Mouse (Mus musculus) midbrain, embryonic 12.5 days (tissue): ENCODE data around the gene Ankrd52. TPM values are rescaled to one million over a fixed set of nuclear protein-coding genes. Genes with fewer than 3 reads are reported as not detected.
A peak's percentile ranks its signal among the peaks of the same experiment; 100 is the strongest.

Source experiments
- ATAC-seq: fragments of 200-750 bp; cut with Nextera tagmentation; 2 replicates; pipeline ENCODE4 v1.8.0; 2017; ENCODE audit warnings: low read depth, moderate TSS enrichment, moderate library complexity; ENCODE audit not compliant: low FRiP score
- H3K27ac ChIP-seq: fragments of 300-500 bp; sonication (generic); replicated peaks from 2 replicates; pipeline ENCODE4 v1.5.1; 2016; ENCODE audit warnings: mild to moderate bottlenecking
- H3K27me3 ChIP-seq: fragments of 300-500 bp; sonication (generic); 2 replicates; pipeline ENCODE4 v1.6.1; 2016; ENCODE audit warnings: mild to moderate bottlenecking
- H3K36me3 ChIP-seq: fragments of 300-500 bp; sonication (generic); 2 replicates; pipeline ENCODE4 v1.6.1; 2016
- H3K4me1 ChIP-seq: fragments of 300-500 bp; sonication (generic); 2 replicates; pipeline ENCODE4 v1.6.1; 2016
- H3K4me2 ChIP-seq: fragments of 300-500 bp; sonication (generic); replicated peaks from 2 replicates; pipeline ENCODE4 v1.6.1; 2016; ENCODE audit warnings: mild to moderate bottlenecking, moderate library complexity
- H3K4me3 ChIP-seq: fragments of 300-500 bp; sonication (generic); 2 replicates; pipeline ENCODE4 v1.5.1; 2016; ENCODE audit warnings: mild to moderate bottlenecking
- H3K9ac ChIP-seq: fragments of 300-500 bp; sonication (generic); replicated peaks from 2 replicates; pipeline ENCODE4 v1.6.1; 2016; ENCODE audit warnings: mild to moderate bottlenecking, moderate library complexity
- H3K9me3 ChIP-seq: fragments of 300-500 bp; sonication (generic); 2 replicates; pipeline ENCODE4 v1.6.1; 2016; ENCODE audit warnings: mild to moderate bottlenecking
- WGBS: fragments of 180-500 bp; shearing (Covaris S2); methylation state at CpG from one replicate; pipeline ENCODE4 v1.1.7; 2016; 5-methylcytosine and 5-hydroxymethylcytosine counted together
- microRNA-seq: library from miRNA; unstranded; fragments of <30 nt; microRNA quantifications from one replicate; pipeline ENCODE4, GENCODE M21; 2017
- polyA plus RNA-seq: library from polyadenylated mRNA; unstranded; fragments of >200 nt; fragmentation: Nextera tagmentation; extraction: Ambion mirVana; gene quantifications from 2 replicates; pipeline ENCODE4 v1.2.1, GENCODE M21; 2016

Gene Ankrd52
- polyA plus RNA-seq, 1 experiment from 2014 or later, result 13.5 TPM

GRCm38 (mm10) chr10:128454471-128454870 is 77.6 kb downstream of the Ankrd52 start:
- Histone ChIP-seq H3K9me3 (no peaks in the 10 kb centered on the region), H3K4me2 (no peak overlapping the region), H3K9ac (no peak overlapping the region), H3K27me3 (peaks cover 7% of the 10 kb centered on the region), H3K4me1 (no peaks in the 10 kb centered on the region), H3K27ac (no peak overlapping the region), H3K36me3 (no peaks in the 10 kb centered on the region), H3K4me3 (no peak overlapping the region)
- 87% methylated on average over 3 of the region's 3 CpGs for WGBS
- no peak for ATAC-seq

- ATAC-seq, result no peak
- WGBS, result under 1% methylated on average over 6 of the region's 6 CpGs
- H3K27ac ChIP-seq, result no peak overlapping the region
These were observed 78.4 kb downstream of the Ankrd52 start for GRCm38 (mm10) chr10:128455280-128455679.

GRCm38 (mm10) chr10:128457676-128458075 is 80.8 kb downstream of the Ankrd52 start:
- peaks cover 7% of the 10 kb centered on the region for H3K27me3 ChIP-seq
- no peaks in the 10 kb centered on the region for H3K9me3 ChIP-seq
- H3K36me3 ChIP-seq, result peaks cover 13% of the 10 kb centered on the region
- 0 out of 2 replicates have a peak overlapping the region, but pooled peaks have one; percentile 85 for H3K4me2 ChIP-seq
- ATAC-seq, result no peak
- H3K4me1 ChIP-seq, result peaks cover 12% of the 10 kb centered on the region
- no peak overlapping the region for H3K4me3 ChIP-seq
- H3K9ac ChIP-seq, result no peak overlapping the region
- no peak overlapping the region for H3K27ac ChIP-seq
- 90% methylated on average over 6 of the region's 6 CpGs for WGBS

More at GRCm38 (mm10) chr10:128455280-128455679, 78.4 kb downstream of the Ankrd52 start:
- peak overlapping the region; percentile 34 for H3K4me2 ChIP-seq
- H3K9me3 ChIP-seq, result no peaks in the 10 kb centered on the region
- H3K4me3 ChIP-seq, result 0 out of 2 replicates have a peak overlapping the region, but pooled peaks have one; percentile 2
- peaks cover 2% of the 10 kb centered on the region for H3K4me1 ChIP-seq
- peaks cover 7% of the 10 kb centered on the region for H3K27me3 ChIP-seq
- no peak overlapping the region for H3K9ac ChIP-seq
- H3K36me3 ChIP-seq, result no peaks in the 10 kb centered on the region

Small RNAs within 50 kb of the gene (microRNA-seq; reads per million reads assigned to microRNA genes)
- gene Gm25361, result not detected
- gene Gm26308, result not detected
- gene Mir6914, result not detected
- 3.9 reads per million, percentile 15 among the genes with 10 or more reads in this experiment for gene Mir6915
- gene Mir8105, result 1.9 reads per million

Other genes with a start within 250 kb of the Ankrd52 start
- gene Rbms2, start 196.8 kb upstream of the Ankrd52 start, polyA plus RNA-seq, result 19.6 and 21.6 TPM in 2 replicates
- 0.71 and 0.91 TPM in 2 replicates for gene Gls2, start 182.7 kb upstream of the Ankrd52 start, polyA plus RNA-seq
- gene Spryd4, start 165.3 kb upstream of the Ankrd52 start, polyA plus RNA-seq, result 21.4 and 24.1 TPM in 2 replicates
- gene Mip, start 151.3 kb upstream of the Ankrd52 start, polyA plus RNA-seq, result 0.13 TPM in 1 of 2 replicates, not detected in the other
- gene Timeless, start 145.1 kb upstream of the Ankrd52 start, polyA plus RNA-seq, result 54.9 and 58.4 TPM in 2 replicates
- gene Apon, start 123.0 kb upstream of the Ankrd52 start, polyA plus RNA-seq, result 0.21 and 0.92 TPM in 2 replicates
- gene Apof, start 108.4 kb upstream of the Ankrd52 start, polyA plus RNA-seq, result not detected in 2 replicates
- 23.8 and 24.1 TPM in 2 replicates for gene Stat2, start 106.6 kb upstream of the Ankrd52 start, polyA plus RNA-seq
- not detected in 2 replicates for gene Il23a, start 78.4 kb upstream of the Ankrd52 start, polyA plus RNA-seq
- gene Pan2, start 73.8 kb upstream of the Ankrd52 start, polyA plus RNA-seq, result 39.8 and 41.7 TPM in 2 replicates
- 219 and 220 TPM in 2 replicates for gene Cnpy2, start 54.7 kb upstream of the Ankrd52 start, polyA plus RNA-seq
- 205 and 209 TPM in 2 replicates for gene Cs, start 39.4 kb upstream of the Ankrd52 start, polyA plus RNA-seq
- gene Coq10a, start 8.1 kb upstream of the Ankrd52 start, polyA plus RNA-seq, result 28.6 and 33.6 TPM in 2 replicates
- not detected in 2 replicates for gene Slc39a5, start 24.1 kb downstream of the Ankrd52 start, polyA plus RNA-seq
- gene Nabp2, start 34.4 kb downstream of the Ankrd52 start, polyA plus RNA-seq, result 127 and 147 TPM in 2 replicates
- 57.6 and 60.7 TPM in 2 replicates for gene Rnf41, start 34.5 kb downstream of the Ankrd52 start, polyA plus RNA-seq
- 188 and 202 TPM in 2 replicates for gene Smarcc2, start 82.1 kb downstream of the Ankrd52 start, polyA plus RNA-seq
- 747 and 793 TPM in 2 replicates for gene Myl6, start 117.0 kb downstream of the Ankrd52 start, polyA plus RNA-seq
- gene Myl6b, start 121.6 kb downstream of the Ankrd52 start, polyA plus RNA-seq, result 2.7 and 3.0 TPM in 2 replicates
- gene Esyt1, start 148.8 kb downstream of the Ankrd52 start, polyA plus RNA-seq, result 25.6 and 26.6 TPM in 2 replicates
- 20.1 and 22.5 TPM in 2 replicates for gene Zc3h10, start 170.7 kb downstream of the Ankrd52 start, polyA plus RNA-seq
- gene Rpl41, start 172.2 kb downstream of the Ankrd52 start, polyA plus RNA-seq, result 2,391 and 2,602 TPM in 2 replicates
- 164 and 170 TPM in 2 replicates for gene Pa2g4, start 188.9 kb downstream of the Ankrd52 start, polyA plus RNA-seq
- gene Erbb3, start 212.5 kb downstream of the Ankrd52 start, polyA plus RNA-seq, result 0.76 and 0.94 TPM in 2 replicates
- 444 and 507 TPM in 2 replicates for gene Rps26, start 249.6 kb downstream of the Ankrd52 start, polyA plus RNA-seq